Mouse (Mus musculus) bone marrow macrophage, adult 2 months (primary cell): Measurements from ENCODE around the gene Lilrb4a.

Experiments used
- CTCF ChIP-seq: IDR thresholded peaks from 2 replicates; pipeline ENCODE4 v1.5.1; 2012; ENCODE audit warnings: low read depth, mild to moderate bottlenecking, low read length, moderate library complexity
- POLR2A ChIP-seq: IDR thresholded peaks from 2 replicates; pipeline ENCODE4 v1.6.1; 2012; ENCODE audit warnings: mild to moderate bottlenecking, low read depth, low read length, borderline replicate concordance

DNA sequence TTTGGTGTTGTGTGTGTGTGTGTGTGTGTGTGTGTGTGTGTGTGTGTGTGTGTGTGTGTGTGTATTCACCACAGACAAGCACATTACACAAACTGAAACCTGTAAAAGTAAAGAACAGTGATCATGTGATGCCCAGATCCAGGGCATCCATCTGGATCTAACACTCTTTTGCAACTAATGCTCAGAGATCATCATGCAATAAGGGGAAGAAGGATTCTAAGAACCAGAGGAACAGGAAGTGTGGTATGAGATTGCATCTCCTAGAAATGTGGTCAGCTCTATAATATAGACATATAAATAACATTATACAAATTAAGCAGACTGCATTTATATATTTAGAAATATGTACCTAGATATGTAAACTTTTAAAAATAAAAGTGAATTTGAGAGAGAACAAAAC is 29.3 kb downstream of the Lilrb4a start:
- TF ChIP-seq POLR2A (no peak), CTCF (no peak)
